Mouse (Mus musculus) MEL-GATA-1-ER (cell line): ENCODE results near the gene Cdk5rap1.

Source experiments
- DNase-seq: peaks from one replicate; pipeline ENCODE4 v3.0.0-alpha.2; 2012; ENCODE audit warnings: low read depth; ENCODE audit errors: extremely low read depth

Cdk5rap1 gene

GRCm38 (mm10) chr2:154372842-154373500 is at the start of gene Cdk5rap1:
TSS of gene Cdk5rap1 (minus strand) at chr2:154373010.
- peak; percentile 15 for DNase-seq

GRCm38 (mm10) chr2:154422181-154422580 is 49.4 kb upstream of the Cdk5rap1 start:
- no peak for DNase-seq

- no peak for DNase-seq
Observed at GRCm38 (mm10) chr2:154420942-154421731, 48.3 kb upstream of the Cdk5rap1 start.

GRCm38 (mm10) chr2:154419631-154420515 is 47.1 kb upstream of the Cdk5rap1 start:
- DNase-seq, result no peak

- DNase-seq, result no peak
Observed at GRCm38 (mm10) chr2:154418001-154418400, 45.2 kb upstream of the Cdk5rap1 start.

- DNase-seq, result no peak
Observed at GRCm38 (mm10) chr2:154417107-154417506, 44.3 kb upstream of the Cdk5rap1 start.

DNA sequence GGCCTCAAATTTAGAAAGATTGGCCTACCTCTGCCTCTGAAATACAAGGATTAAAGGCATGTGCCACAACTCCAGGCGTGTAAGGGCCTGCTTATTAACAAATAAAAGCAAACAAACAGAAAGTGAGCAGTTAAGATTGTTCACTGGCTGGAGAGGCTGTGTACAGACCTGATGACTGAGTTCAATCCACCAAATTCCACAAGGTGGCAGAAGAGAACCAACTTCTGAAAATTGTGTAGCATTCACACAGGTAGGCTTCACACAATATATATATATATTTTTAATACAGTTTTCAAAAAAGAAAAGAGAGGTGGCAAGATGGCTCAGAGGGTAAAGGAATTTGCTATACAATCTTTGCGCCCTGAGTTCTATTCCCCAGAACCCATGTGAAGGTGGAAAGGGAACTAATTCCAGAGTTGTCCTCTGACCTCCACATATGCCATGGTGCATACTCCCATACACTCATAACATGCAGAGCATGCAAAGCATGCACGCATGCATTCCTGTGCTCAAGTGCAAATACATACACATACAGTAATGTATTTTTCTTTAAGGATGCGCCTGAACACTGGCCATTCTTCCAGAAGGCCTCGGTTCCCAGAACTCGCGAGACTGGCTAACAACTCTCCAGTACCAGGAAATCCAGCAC is 39.3 kb upstream of the Cdk5rap1 start:
- no peak for DNase-seq

- DNase-seq, result no peak
Observed at GRCm38 (mm10) chr2:154410355-154410754, 37.5 kb upstream of the Cdk5rap1 start.

DNA sequence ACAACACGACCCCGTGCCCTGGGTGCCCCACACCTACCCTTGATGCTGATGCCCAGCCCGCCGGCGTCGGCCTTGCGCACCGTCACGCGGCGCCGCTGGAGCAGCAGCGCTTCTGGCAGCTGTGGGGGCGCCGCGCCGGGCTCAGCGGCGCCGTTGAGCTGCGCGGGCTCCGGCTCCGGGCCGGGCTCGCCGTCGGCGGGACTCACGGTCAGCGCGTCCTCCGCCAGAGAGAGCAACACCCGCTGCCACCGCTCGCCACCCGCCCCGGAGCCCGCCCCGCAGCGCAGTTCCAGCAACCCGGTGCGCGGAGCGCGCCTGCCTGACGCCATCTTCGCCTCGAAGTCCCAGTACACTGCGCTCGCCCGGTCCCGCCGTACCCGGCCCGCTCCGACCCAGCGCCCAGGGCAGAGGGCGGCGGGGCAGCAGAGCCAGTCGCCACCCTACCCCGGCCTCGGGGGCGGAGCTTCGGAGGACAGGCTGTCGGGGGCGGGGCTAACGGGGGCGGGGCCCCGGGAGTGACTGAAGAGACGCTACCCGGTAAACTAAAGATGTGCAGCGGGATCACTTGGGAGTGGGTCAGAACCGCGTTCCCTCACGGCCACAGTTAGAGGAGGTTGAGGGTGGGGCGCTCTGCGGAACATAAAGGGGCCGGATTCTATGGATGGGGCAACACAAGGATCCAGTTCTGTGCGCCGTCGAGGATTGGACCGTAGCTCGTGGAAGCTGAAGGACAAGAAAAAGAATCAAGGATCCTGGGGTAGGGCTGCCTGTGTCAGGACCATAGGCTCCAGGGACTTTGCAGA is 35.0 kb upstream of the Cdk5rap1 start, which contains the start of gene Snta1:
Gene Snta1 (minus strand): TSS at position 457 of the 803 bp plus-strand sequence.
- no peak for DNase-seq

GRCm38 (mm10) chr2:154407063-154407642 is 34.3 kb upstream of the Cdk5rap1 start:
- DNase-seq, result no peak

- DNase-seq, result no peak
Observed at GRCm38 (mm10) chr2:154405447-154405994, 32.7 kb upstream of the Cdk5rap1 start.

DNA sequence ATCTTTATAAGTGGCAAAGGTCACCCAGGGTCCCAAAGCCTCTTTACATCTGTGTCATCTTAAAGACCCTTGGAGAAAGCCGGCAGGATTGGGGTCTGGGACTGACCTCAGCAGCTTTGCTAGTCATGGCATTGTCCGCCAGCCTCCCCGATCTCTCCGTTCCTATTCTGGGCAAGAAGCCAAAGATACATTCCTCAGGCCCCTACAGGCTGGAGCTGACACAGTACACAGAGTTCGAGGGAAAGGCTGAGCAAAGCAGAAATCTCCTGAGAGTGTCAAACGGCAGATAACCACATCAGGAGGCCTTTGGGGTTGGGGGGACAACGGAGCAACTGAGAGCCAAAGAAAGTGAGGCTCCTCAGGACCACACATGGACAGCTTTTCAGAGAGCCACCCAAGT is 30.0 kb upstream of the Cdk5rap1 start:
- DNase-seq, result no peak

DNA sequence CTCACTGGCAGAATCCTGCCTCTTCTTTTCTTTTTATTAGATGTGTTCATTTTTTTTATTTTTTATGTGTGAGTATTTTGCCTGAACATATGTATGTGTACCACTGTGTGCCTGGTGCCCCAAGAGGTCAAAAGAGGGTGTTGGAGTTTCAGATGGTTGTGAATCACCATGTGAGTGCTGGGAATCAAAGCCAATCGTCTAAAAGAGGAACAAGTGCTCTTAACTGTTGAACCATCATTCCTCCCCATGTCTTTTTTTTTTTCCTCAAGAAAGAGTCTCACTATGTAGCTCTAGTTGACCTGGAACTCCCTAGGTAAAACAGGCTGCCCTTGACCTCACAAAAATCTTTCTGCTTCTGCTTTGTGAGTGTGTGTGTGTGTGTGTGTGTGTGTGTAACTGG is 29.2 kb upstream of the Cdk5rap1 start:
- DNase-seq, result no peak

DNA sequence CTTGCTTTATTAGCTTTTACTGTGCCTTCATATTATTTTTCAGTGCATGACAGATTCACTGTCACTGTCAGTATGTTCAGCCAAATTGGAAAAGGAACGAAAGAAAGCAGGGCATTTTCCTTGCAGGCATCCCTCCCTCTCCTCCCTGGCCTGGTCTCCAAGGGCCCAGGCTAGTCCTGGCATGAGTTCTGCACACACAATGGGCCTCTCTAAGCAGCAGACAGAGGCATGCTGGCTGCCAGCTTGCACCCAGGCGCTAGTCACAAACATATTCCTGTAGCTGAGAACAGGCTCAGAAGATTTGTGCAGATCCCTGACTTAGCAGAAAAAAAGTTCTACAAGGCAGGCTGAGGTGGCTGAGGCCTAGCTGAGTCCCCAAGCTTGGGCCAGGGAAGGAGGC is 26.5 kb upstream of the Cdk5rap1 start:
- no peak for DNase-seq

DNA sequence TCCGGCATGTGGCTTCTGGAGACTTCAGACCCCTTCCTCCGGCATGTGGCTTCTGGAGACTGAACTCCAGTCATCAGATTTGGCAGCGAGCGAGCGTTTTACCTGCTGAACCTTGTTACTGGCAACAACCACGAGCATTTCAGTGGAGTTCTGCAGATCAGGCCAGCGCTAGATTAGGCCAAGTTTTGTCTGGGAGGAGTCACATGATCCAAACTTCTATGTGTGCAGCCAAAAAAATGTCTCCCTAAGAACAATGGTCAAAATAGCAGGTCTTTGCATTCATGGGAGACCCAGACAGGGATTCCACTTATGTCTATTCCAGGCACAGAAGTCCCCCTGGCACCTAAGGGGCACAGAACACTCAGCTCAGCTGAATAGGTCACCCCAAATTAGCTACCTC is 25.5 kb upstream of the Cdk5rap1 start:
- no peak for DNase-seq

DNA sequence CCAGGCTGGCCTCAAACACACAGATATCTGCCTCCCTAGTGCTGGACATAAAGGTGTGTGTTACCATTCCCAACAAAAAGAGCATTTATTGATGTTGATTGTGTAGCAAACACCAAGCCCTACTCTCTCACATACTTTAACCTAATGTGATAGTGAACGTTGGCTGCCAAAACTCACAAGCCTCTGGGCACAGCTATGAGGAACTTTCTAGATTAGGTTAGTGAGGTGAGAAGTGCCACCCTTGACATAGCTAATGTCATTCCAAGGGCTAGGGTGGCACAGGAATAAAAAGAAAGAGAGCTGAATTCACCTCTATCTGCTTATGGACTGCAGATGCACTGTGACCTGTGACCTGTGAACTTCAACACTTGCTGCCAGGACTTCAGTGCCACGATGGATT is 23.7 kb upstream of the Cdk5rap1 start:
- DNase-seq, result no peak

DNA sequence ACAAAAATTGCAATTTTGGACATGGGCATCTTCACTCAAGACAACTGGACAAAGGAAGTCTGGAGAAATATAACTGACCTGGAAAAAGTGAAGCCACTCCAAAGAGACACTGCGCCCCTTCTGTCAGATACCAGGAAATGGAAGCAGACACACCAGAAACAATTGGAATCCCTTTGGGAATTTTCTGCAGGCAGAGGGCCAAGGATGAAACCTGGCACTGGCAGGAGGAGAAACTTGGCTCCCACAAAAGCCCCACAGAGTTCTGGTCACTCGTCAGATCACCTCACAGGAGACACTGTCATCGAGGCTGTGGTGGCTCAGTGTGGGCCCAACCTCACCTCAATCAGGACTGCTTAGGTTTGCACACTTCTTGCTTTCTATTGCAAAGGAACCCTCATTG is 21.8 kb upstream of the Cdk5rap1 start:
- DNase-seq, result no peak

GRCm38 (mm10) chr2:154390180-154390964 is 17.6 kb upstream of the Cdk5rap1 start:
- no peak for DNase-seq

- no peak for DNase-seq
Observed at GRCm38 (mm10) chr2:154379103-154379502, 6.3 kb upstream of the Cdk5rap1 start.
